Mouse (Mus musculus) right cerebral cortex, adult 2 months (tissue): ENCODE measurements around the gene Nav3.
"Not testable (repeated sequence)": the region's sequence is repeated elsewhere in the genome, so short reads cannot be mapped to it uniquely, and the experiment has no call there.

Source experiments
- DNase-seq, 2 experiments: peaks; one replicate each; pipeline ENCODE4 v3.0.0; 2021 to 2022; ENCODE audit warnings: low spot score in 2 of 2

The Nav3 gene

GRCm38 (mm10) chr10:110383506-110384229 lies 72.3 kb downstream of the Nav3 start:
- not testable (repeated sequence) for DNase-seq

- DNase-seq: no peak
Measured at GRCm38 (mm10) chr10:110380792-110381191, 75.2 kb downstream of the Nav3 start.

GRCm38 (mm10) chr10:110372724-110373455 lies 83.1 kb downstream of the Nav3 start:
- no peak for DNase-seq

- no peak for DNase-seq
Measured at GRCm38 (mm10) chr10:110352148-110352547, 103.9 kb downstream of the Nav3 start.

GRCm38 (mm10) chr10:110330030-110330429 lies 126.0 kb downstream of the Nav3 start:
- DNase-seq: no peak

- DNase-seq: no peak
Measured at GRCm38 (mm10) chr10:110329629-110330028, 126.4 kb downstream of the Nav3 start.

GRCm38 (mm10) chr10:110322082-110322632 lies 133.8 kb downstream of the Nav3 start:
- DNase-seq: no peak

GRCm38 (mm10) chr10:110317275-110317674 lies 138.7 kb downstream of the Nav3 start:
- no peak for DNase-seq

- no peak for DNase-seq
Measured at GRCm38 (mm10) chr10:110314525-110314924, 141.5 kb downstream of the Nav3 start.

GRCm38 (mm10) chr10:110313959-110314358 lies 142.0 kb downstream of the Nav3 start:
- DNase-seq: no peak

GRCm38 (mm10) chr10:110309511-110309910 lies 146.5 kb downstream of the Nav3 start:
- DNase-seq: peak; percentile 26 to 41

- no peak for DNase-seq
Measured at GRCm38 (mm10) chr10:110305609-110306008, 150.4 kb downstream of the Nav3 start.

- no peak for DNase-seq
Measured at GRCm38 (mm10) chr10:110290016-110290623, 165.9 kb downstream of the Nav3 start.

GRCm38 (mm10) chr10:110283879-110284278 lies 172.1 kb downstream of the Nav3 start:
- DNase-seq: no peak

GRCm38 (mm10) chr10:110272818-110273217 lies 183.2 kb downstream of the Nav3 start:
- no peak for DNase-seq

- DNase-seq: no peak
Measured at GRCm38 (mm10) chr10:110270561-110270960, 185.4 kb downstream of the Nav3 start.

GRCm38 (mm10) chr10:110242128-110242561 lies 213.9 kb downstream of the Nav3 start:
- no peak for DNase-seq

- DNase-seq: no peak
Measured at GRCm38 (mm10) chr10:110240667-110241066, 215.3 kb downstream of the Nav3 start.

- peak; percentile 24 to 27 for DNase-seq
Measured at GRCm38 (mm10) chr10:110233307-110233930, 222.6 kb downstream of the Nav3 start.

GRCm38 (mm10) chr10:110206411-110206810 lies 249.6 kb downstream of the Nav3 start:
- no peak for DNase-seq

GRCm38 (mm10) chr10:110204121-110204697 lies 251.8 kb downstream of the Nav3 start:
- DNase-seq: no peak
